Mouse (Mus musculus): ENCODE data around the gene Dgkg. TPM values are rescaled to one million over a fixed set of nuclear protein-coding genes. Genes with fewer than 3 reads are reported as not detected.

Gene Dgkg
- polyA plus RNA-seq, 1 experiment, result 21.1 TPM

DNA sequence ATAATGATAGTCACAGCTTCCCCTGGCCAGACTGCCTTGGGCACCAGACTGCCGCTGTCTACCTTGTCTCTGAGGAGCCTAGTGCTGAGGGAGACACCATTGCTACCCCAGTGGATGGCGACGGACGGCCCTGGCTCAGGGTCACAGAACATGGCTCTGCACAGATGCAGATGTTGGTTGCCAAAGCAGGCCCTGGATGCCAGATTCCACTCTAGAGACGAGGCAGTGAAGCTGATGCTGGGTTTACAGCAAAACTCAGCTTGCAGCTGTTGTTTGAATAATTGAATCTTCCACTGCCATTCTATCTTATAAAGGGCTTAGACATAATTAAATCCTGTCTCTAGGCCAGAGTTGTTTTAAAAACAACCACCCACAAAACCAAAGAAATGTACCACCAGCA lies 153.0 kb downstream of the Dgkg start:
- DNase-seq (ENCODE audit: extremely low spot score in 1 of 2, low spot score in 1 of 2), result no peak

DNA sequence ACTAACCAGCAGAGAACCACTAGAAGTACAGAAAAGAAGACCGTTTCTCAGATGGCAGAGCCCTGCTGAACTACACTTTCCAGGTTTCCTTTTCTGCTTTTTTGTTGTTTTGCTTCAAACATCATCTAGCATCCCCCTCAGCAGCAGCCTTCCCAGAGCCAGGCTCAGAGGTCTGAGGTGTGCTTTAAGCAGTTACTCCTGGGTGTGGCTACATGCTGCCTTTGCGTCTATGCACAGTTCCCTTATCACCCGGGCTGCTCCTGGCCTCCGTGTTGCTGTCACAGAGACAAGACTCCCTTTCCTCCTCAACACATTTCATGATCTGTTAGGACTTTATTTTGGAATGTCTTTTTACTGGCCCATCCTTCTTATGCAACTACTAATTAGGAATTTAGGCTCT lies 153.6 kb downstream of the Dgkg start:
- no peak for DNase-seq (ENCODE audit: extremely low spot score in 1 of 2, low spot score in 1 of 2)

DNA sequence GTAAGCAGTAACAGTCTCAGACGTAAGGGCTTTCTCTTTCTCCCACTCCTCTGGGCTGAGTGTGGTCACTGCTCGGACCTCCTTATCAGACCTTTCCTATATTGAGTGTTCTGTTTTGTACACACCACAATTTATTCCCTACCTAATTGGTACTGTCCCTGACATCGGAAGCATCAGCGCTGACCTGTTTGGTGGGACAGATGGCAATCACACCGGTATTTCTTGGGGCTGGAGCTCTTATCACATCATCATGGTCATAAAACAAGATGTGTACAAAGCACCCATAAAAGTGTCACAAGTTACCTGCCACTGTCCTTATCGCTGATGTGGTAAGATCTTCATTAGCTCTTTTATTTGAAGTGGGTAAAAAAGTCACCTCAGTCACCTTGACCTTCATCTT lies 155.2 kb downstream of the Dgkg start:
- no peak for DNase-seq (ENCODE audit: extremely low spot score in 1 of 2, low spot score in 1 of 2)

DNA sequence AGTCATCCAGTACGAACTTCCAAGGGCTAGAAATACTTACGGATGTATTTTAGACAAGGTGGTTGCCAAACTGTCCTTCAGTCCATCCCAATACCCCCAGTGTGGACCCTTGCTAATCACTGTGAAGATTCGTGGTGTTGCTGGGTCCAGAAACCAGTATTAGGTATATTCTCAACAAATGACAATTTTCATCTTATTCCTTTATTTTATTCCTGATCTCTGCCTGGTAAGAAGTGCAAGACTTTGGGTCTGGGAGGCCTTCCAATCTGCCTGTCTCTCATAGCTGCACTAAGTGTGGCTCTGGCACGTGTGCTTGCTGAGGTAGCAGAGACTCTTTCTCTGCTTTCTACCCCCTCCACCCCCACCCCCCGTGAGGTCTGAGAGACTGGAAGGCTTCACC lies 156.5 kb downstream of the Dgkg start:
- DNase-seq (ENCODE audit: extremely low spot score in 1 of 2, low spot score in 1 of 2), result no peak

DNA sequence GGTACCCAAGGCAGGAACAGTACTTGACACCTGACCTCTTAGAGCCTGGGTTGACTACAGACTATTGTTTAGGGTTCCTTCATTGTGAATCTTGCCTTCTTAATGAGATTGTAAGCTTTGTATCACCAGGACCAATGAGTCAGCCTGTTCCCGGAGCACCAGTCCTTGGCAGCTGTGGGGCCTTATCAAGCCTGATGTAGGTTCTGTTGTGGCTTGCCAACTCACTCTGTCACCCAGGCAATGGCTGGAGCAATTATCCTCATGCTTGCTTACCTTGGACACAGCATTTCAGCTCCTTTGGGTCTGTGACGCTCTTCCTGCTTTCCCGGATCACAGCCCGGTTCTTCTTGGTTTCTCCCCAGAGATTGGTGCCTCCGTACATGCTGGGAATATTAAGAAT lies 157.1 kb downstream of the Dgkg start:
- no peak for DNase-seq (ENCODE audit: extremely low spot score in 1 of 2, low spot score in 1 of 2)

DNA sequence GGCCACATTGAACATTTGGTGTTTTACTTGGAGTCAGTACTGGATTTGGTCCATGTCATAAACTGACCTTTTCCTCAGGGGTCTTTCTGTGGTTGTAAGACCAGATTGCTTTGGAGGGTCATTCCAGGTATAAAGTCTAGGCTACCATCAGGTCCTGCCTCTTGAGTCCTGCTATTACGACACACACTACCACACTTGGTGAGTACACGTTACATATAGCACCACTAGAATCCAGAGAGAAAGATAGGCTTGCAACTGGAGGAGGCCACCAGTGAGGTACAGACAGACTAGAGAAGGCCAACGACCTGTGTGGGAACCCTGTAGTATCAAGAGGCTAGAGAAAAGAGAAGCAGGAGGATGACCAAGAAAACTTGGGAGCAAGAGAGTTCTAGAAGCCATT lies 157.6 kb downstream of the Dgkg start:
- no peak for DNase-seq (ENCODE audit: extremely low spot score in 1 of 2, low spot score in 1 of 2)

DNA sequence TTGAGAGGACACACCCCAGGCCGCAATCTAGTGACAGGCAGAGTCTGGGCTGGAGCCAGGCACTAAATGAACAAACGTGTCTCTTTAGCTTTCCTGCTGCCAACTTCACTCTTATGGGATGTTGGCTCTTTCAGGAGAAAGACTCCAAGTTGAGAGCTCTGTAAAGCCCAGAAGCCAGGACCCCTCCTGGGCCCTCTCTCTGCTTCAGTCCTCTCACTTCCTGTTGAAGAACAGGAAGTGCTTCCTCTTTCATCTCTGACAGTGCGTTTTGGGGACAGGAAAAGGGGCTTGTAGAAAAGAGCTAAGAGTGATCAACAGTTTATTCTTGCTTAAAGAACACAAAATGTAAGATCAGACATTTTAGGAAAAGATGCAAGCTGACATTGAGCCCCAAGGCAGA lies 159.0 kb downstream of the Dgkg start:
- no peak for DNase-seq (ENCODE audit: extremely low spot score in 1 of 2, low spot score in 1 of 2)

DNA sequence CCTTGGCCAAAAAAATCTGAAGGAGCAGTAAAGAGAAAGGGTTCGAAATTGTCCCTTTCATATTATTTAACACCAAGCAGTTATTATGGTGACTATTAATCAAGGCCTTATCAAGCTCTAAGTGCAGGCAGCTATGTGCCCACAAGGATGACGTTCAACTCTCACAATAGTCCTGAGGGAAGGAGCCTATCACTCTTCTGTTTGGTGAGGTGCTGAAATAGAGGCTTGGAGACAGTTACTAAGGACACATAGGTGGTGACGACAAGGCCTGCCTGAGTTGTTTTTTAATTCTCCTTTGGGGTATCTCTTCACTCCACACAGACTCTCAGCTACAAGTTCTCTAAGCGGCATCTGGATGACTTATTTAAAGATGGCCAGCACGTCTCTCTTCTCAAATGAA lies 161.8 kb downstream of the Dgkg start:
- no peak for DNase-seq (ENCODE audit: extremely low spot score in 1 of 2, low spot score in 1 of 2)

DNA sequence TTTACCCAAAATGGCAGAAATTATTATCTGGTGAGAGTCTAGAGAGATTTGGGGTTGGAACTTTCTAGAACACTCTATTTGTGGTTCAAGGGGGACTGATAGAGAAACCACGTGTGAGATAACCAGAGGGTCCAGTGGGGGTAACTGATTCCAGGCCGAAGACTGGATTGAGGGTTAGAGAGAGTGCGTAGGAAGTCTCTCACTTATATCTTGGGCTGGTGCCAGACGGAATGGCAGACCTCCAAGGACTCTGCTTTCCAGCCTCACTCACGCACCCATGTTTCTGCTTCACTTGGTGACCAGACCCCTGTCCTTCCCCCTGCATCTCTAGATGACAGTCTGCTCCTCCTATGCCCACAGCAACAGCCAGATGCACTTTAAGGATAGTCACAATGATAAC lies 162.2 kb downstream of the Dgkg start:
- DNase-seq (ENCODE audit: extremely low spot score in 1 of 2, low spot score in 1 of 2), result peak in 1 of 2 experiments; percentile 38

DNA sequence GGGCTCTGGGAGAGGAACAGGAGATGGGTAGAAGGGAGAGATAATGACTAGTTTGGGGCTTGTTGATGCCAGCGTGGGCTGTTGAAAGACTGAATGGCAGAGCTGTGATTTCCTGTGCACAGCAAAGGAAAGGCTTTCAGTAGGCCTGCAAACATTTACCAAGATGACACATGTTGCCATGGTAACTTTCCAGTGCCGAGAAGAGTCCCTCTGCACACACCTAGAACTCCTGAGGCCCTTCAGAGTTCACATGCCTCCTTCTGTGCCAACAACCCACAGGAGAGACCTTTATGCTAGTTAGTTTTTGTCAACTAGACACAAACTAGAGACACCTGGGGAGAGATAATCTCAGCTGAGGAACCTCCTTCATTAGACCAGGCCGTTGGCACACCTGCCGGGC lies 163.6 kb downstream of the Dgkg start:
- DNase-seq (ENCODE audit: extremely low spot score in 1 of 2, low spot score in 1 of 2), result peak in 1 of 2 experiments; percentile 60

DNA sequence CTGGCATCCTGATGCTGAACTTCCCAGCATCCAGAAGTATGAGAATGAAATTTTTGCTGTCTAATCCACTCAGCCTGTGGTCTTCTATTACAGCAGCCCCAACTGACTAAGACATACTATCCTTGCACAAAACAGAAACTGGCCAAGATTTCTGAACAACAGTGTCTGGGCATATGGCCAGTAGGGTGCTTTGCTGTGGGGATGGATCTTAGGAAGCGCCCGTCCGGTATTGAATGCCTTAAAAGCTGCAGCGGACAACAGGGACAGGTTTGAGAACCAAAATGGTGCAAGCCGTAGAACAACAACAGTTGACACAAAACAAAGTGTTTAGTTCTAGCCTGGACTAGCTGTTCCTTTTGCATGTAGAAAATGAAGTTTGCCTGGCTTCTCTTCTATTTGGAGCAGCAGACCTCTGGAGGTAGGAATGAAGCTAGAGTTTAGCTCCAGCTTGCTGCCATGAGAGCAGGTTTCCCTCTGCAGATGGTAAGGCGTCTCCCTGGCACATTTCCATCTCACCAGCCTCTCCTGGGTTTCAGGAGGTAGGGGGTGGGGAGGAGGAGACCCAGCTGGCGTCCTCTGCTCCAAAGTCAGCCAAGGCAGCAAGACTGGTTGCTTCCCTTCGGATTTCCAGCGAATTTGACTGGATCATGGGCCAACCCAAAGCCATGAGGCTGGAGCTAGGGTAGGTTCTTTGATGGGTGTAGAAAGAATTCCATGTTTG lies 165.4 kb downstream of the Dgkg start:
- DNase-seq (ENCODE audit: extremely low spot score in 1 of 2, low spot score in 1 of 2), result peak; percentile 34 to 74

DNA sequence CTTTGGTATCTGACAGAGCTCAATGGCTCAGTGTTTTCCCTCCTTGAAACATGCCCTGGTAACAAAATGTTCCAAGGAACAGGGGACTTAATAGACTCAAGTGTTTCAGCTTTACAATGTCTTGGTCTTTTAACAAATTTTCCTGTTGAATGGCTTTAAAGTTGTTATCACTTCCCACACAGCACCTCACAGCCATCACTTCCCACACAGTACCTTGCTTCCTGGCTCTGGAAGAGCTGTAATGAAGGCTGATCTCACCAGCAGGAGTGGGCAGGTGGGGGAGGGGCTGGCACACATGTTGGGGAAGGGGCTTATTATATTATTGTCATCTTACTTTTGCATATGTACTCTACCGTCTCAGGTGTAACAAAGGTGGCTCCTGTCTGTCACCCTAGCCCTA lies 173.1 kb downstream of the Dgkg start:
- DNase-seq (ENCODE audit: extremely low spot score in 1 of 2, low spot score in 1 of 2), result peak; percentile 41 to 64

DNA sequence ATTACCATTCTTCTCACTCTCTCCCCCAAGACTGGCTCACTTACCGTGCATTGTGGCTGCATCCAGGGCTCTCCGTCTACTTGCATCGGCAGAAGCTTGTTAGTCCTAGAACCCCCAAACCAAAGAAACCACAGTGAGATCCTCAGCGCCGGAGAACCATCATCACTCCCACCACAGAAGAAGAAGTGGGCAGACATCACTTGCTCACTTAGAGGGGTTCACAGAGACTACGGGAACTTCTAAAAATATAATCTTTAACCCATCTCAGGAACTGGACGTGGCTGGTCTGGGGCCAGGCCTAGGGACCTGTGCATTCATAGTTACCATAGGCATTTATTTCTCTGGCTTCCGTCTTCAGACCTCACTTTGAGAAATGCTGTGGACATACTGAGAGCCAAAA lies 177.7 kb downstream of the Dgkg start:
- DNase-seq (ENCODE audit: extremely low spot score in 1 of 2, low spot score in 1 of 2), result no peak

DNA sequence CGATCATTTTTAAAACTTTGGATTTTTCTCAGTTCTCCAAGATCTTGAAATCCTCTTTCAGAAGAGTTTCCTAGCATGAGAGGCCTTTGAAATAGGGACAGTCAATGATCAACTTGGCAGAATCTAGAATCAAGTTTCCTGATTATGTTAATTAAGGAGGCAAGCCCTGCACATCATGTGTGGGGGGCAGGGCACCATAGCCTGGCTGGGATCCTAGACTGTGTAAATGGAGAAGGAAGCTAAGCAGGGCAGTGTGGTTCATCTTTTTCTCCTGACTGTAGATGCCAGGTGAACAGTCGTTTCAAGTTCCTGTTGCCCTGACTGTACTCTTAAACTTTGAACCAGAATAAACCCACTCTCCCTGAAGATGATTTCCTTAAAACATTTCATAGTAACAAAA lies 185.3 kb downstream of the Dgkg start:
- no peak for DNase-seq (ENCODE audit: extremely low spot score in 1 of 2, low spot score in 1 of 2)

DNA sequence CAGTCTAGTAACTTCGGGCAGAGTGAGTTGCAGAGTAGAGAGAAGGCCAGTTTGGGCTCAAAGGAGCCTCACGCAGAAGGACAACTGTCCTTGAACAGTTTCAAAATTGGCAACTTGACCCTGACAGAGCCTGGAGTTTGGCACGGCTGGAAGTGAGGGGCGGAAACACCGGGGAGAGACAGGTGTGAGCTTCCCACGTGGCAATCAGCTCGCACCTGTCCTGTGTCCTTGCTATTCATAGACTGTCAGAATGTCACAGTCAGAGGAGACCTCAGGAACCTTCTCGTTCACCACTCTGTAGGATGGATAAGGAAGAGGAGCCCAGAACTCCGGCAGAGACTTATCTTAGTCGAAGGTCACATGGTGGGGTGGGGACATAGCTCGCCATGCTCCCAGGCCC lies 187.6 kb downstream of the Dgkg start:
- no peak for DNase-seq (ENCODE audit: extremely low spot score in 1 of 2, low spot score in 1 of 2)

DNA sequence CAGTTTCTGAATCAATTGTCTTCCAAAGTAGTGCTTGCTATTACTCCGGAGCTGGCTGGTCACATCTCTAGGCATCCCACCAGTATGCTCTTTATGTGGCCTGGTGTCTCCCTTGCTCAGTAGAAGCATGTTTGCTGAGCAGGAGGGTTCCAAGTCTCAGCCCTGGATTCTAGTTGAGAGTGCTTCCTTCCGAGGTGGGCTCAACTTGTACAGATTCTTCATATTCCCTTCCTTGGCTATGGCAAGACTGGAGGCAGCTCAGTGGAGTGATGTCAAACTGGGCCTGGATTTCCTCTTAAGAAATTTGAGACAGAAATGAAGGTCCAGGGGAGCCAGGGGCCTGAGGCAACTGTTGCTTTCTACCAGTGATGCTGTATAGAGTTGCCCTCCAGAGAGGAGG lies 189.9 kb downstream of the Dgkg start:
- no peak for DNase-seq (ENCODE audit: extremely low spot score in 1 of 2, low spot score in 1 of 2)

DNA sequence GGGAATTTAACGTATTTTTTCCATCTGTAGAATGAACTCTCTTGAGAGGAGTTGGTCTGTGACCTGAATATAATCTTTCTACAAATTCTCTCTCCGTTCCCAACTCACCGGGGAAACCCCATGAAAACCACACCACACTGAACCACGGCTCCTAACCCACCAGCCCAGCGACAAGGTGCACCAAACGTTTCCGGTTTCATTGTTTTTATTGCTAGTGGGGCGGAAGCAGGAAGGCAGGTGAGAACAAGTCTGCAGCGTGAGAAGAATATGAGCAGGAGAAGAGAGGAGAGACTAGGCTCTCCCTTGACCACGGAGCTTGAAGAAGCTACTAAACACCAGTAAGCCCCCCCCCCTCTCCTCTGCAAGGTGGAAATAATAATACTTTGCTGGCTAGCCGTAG lies 190.6 kb downstream of the Dgkg start:
- no peak for DNase-seq (ENCODE audit: extremely low spot score in 1 of 2, low spot score in 1 of 2)

DNA sequence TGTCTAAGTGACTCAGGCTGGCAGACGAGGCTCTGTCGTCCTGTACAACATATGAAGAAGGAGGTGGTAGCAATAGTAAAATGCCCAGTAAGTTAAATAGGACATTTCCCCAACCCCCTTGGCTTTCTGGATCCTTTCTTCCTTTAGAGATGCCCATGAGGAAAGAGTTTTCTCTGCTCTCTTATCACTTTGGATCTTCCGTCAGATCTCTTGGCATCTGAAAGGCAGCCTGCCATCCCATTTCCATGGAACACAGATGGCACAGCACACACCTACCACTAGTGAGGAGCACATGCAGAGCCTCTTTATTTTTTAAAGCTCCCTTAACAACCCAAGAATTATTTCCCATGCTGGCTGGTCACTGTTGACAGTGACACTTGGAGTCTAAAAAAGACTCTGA lies 194.8 kb downstream of the Dgkg start:
- peak in 1 of 2 experiments; percentile 51 for DNase-seq (ENCODE audit: extremely low spot score in 1 of 2, low spot score in 1 of 2)

DNA sequence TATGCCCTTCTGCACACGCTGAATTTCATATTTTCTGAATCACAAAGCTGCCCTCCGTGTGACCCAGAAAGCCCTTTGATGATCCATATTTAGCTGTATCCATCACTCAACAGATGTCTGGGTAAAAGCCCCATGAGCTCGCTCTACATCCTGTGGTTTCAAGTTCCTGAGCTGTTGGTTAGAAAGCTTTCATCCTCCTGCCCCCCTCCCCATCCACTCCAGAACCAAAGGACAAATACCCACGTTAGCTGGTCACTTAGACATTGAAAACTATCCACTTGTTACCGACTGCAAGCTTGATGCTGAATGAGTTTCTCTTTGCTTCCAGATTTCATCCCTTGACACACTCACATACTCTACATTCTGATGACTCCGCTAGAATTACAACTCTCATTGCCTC lies 195.3 kb downstream of the Dgkg start:
- no peak for DNase-seq (ENCODE audit: extremely low spot score in 1 of 2, low spot score in 1 of 2)

DNA sequence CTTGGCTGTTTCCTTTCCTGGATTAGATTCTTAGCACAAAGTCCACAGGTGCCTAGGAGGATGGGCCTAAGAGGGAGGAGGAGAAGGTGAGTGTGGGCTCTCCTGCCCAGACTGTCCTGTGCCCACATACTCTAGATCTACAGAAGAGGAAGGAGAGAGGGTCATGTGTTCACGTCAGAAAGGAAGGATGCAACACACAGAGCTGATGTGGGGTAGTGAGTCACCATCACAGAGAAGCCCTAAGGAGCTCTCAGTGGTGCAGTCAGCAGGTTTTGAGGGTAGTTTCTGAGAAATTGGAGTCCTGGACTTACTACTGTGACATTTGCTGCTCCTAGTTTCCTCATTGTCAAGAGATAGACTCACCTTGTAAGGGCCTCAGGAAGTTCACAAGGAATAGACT lies 196.1 kb downstream of the Dgkg start:
- no peak for DNase-seq (ENCODE audit: extremely low spot score in 1 of 2, low spot score in 1 of 2)

DNA sequence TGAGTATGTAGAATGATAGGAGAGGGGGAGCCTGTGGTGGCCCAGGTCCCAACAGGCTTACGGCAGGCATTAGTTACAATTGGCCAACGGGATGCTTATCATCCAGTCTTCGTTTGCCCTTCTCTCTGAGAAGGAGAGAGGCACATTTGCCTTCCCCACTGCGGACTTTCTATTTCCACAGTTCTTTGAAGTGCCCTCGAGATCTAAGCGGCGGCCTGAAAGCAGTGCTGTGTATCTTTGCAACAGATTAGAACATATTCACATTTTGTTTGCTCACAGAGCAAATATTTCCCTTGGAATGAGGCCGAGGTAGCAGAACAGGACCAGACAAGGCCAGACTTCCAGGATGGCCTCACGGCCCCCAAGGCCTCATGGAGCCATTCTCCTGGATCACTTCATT lies 204.9 kb downstream of the Dgkg start:
- DNase-seq (ENCODE audit: extremely low spot score in 1 of 2, low spot score in 1 of 2), result no peak

DNA sequence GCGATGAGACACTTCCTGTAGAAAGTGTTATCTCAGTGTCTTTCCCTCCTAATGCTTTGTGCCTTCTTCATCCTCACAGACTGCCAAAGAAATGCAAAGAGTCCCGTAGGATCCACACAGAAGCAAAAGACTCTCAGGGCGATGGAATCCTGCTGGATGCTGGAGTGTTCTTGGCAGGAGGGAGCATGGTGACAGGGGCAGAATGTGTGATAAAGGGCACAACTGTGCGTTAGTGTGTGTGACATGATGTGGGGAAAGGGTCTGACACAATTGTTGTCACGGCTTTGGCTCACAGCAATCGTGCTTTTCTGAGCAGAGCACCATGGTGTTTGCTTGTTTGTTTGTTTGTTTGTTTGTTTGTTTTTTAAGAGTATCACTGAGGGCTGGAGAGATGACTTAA lies 208.9 kb downstream of the Dgkg start:
- no peak for DNase-seq (ENCODE audit: extremely low spot score in 1 of 2, low spot score in 1 of 2)

DNA sequence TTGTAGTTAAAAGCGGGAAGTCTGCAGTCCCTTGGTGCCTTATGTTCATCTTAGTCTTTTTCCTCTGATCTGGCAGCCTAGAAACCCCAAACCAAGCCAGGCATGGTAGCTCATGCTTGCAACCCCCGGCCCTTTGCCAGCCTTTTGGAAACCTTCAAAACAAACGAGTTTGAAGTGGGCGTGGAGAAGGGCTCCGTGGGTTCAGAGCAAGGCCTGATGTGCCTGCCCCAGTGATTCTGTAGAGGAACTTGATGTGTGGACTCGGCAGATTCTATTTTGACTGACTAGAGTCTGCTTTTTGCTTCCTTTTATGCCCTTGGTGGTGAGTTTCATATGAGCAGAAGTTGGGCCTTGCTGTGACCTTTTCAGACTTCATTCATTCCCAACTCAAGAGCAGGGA lies 212.2 kb downstream of the Dgkg start:
- no peak for DNase-seq (ENCODE audit: extremely low spot score in 1 of 2, low spot score in 1 of 2)

Data from frontal cortex, adult 2 months (tissue).